Mouse (Mus musculus): Measurements from ENCODE around the gene Gp1ba. TPM values are rescaled to one million over a fixed set of nuclear protein-coding genes. Genes with fewer than 3 reads are reported as not detected.

Gp1ba gene
- polyA plus RNA-seq, 2 experiments from 2014 or later = 0.17 to 0.52 TPM

DNA sequence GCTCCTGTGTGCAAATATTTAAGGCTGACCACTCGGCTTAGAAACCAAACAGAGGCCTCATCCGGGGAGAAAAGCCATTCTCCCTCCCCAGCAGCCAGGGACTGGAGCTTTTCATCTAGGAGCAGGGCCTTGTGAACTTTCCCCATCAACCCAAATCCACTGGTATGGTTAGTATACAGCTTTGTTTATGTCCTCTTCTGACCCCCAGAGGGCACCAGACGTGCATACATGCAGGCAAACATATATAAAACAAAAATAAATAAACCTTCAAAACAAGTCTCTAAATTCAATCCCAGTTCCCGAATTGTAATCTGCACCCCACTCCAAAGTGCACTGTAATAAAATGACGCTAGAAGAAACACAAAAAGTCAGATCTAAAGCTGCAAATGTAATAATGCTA, 9.4 kb upstream of the Gp1ba start:
- ATAC-seq = no peak

DNA sequence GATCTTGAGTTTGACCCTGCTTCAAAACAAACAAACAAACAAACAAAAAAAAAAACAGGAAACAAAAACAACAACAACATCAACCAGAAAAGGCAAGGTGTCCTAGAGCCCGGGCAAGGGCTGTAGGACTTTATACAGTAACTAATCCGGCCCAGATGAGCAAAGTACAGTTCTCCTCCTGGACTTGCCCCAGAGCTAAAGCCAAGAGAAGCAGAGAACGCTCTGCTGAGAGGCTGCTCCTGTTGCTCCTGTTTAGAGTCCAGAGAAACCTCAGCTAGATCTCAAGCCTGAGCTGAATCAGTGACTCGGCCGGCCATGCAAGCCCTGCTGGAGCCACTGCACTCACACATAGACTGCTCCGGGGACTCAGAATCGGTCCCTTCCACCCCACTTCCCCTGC, 8.8 kb upstream of the Gp1ba start:
- no peak for ATAC-seq

DNA sequence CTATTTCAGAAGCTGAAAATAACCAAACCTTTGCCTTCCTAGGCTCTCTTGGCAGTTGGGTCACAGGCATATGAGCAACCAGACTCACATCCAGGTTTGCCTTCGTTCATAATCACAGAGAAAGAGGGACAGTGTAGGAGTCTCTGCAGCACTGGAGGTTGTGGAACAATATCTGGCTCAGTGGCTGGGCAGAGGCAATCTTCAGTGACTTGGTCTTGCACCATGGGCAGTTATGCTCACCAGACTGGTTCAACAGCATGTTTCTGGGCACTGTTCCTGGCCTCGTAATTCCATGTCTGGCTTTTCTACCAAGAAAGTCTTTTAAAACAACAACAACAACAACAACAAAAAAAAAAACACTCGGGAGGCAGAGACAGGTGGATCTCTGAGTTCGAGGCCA, 3.3 kb upstream of the Gp1ba start:
- no peak for ATAC-seq

DNA sequence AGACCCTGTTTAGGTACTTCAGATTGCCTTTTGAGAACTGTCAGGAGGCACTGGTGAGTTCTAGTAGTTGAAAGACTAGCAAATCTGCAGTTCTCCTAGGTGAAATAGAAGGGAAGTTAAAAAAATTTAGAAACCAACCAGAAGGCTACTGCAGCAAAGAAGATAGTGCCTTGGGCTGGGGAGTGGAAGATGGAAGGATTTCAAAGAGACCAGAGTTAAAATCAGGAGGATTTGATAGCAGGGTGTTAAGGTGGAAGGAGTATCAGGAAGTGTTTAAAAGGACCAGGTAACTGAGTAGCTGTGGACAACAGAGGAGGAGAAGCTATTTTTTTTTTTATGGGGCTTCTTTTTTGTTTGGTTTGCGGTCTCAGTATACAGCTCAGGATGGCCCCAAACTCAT, 1.2 kb upstream of the Gp1ba start:
- ATAC-seq = no peak

DNA sequence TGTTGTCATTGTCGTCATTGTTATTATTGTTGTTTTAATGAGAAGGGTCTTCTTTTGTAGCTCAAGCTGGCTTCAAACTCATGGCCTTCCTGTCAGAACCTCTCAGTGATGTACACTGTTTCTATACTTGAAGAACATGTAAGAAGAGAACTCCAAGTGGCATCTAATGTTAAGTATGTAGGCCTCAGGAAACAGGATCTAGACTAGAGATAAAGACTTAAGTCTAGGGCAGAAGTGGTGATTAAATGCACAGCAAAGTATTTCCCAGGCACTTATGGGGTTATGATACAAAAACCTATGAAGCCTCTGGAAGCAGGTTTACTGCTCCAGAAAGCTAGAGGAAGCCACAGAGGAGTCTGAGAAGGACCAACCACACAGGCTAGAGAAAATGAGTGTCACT, 629 bp upstream of the Gp1ba start:
- ATAC-seq = no peak

DNA sequence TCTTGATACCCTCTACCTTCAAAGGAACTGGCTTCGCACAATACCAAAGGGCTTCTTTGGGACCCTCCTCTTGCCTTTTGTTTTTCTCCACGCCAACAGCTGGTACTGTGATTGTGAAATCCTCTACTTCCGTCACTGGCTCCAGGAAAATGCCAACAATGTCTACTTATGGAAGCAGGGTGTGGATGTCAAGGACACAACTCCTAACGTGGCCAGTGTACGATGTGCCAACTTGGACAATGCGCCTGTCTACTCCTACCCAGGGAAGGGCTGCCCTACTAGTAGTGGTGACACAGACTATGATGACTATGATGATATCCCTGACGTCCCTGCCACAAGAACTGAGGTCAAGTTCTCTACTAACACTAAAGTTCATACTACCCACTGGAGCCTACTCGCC, 1.1 kb downstream of the Gp1ba start:
- no peak for ATAC-seq

DNA sequence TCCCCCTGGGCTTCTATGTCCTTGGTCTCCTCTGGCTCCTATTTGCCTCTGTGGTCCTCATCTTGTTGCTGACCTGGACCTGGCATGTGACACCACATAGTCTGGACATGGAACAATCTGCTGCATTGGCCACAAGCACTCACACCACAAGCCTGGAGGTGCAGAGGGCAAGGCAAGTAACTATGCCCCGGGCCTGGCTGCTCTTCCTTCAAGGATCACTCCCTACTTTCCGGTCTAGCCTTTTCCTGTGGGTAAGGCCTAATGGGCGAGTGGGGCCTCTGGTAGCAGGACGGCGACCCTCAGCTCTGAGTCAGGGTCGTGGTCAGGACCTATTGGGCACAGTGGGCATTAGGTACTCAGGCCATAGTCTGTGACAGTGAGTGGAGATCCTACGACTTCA, 2.3 kb downstream of the Gp1ba start:
- no peak for ATAC-seq

DNA sequence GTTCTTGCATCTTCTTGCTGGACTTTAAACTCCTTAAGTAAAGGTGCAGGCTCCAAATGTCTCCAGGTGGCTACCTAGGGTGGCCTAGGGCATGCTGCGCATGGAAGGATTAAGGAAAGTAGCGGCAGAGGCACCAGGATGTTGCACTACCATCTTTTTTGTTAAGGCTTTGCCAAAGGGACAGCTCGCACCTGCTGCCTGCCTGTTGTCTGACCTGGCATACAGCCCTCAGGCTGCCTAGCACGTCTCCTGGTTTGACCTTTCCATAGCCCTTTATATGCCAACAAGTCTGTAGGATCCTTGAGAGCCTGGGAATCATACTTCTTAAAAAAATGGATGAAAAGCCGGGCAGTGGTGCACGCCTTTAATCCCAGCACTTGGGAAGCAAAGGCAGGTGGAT, 4.1 kb downstream of the Gp1ba start:
- no peak for ATAC-seq

DNA sequence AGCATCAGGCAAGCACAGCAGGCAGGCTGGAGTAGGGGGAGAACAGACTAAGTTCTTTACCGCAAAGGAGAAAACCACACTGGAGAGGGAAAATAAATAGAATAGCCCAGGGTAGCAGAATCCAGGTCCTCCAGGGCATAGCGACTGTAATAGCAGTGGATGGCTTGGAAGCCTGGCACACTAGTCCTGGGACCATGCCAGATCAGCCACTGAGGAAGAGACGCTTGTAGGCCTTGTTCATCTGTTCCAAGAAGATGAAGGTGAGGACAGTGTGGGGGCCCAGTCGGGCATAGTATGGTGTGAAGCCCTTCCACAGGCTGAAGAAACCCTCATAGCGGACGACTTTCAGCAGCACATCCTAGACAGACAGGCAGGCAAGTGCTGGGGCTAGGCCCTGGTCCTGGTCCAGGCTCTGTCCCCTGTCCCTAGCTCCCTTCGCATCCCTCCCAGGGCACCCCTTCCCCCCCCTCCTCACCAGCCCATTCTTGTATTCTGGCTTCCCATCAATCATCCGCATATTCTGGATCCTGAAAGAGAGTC, 5.7 kb downstream of the Gp1ba start:
- no peak for ATAC-seq

DNA sequence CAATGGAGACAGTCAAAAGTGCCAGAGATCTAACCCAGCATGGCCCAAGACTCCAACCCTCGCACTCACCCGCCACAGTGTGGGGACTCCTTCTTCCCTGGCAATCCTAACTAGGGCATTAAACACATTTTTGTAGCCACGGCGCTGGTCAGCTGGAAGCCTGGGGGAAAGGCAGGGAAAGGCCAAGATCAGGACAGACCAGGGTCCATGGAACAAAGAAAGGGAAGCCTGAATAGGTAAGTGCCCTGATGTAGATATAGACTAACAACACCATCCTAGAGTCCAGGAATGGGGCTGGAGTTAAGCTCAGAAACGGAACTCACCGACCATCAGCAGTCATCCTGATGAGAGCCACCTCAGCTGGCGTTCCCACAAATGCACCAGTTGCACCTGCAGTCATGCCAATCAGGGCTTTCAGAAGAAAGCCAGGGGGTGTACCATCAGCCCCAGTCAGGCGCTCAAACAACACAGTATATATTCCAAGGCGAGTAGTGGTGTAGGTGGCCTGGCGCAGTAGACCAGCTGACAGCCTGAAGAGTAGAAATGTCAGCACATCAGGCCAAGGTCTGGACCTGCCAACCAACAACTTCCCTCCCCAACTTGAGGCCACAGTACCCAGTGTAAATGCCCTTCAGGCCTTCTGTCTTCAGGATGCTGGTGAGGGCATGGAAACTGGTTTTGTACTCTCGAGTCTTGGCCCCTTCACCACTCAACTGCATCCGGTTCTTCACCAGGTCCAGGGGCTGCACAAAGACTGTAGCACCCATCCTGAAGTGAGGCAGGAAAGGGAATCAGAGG, 6.7 kb downstream of the Gp1ba start:
- no peak for ATAC-seq

DNA sequence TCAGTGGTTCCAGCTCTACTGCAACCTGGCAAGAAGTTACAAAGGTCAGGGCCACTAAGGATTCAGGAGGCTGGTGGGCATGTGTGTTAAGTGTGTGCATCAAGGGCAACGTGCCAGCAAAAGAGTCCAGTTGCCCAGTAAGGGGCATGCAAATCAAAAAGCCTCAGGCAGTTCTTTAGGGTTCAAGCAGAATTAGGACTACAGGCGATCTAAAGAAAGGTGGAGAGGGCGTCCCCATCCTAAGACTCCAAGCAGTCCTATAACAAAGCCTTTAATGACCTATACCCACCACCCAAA, 7.3 kb downstream of the Gp1ba start:
- ATAC-seq = no peak

DNA sequence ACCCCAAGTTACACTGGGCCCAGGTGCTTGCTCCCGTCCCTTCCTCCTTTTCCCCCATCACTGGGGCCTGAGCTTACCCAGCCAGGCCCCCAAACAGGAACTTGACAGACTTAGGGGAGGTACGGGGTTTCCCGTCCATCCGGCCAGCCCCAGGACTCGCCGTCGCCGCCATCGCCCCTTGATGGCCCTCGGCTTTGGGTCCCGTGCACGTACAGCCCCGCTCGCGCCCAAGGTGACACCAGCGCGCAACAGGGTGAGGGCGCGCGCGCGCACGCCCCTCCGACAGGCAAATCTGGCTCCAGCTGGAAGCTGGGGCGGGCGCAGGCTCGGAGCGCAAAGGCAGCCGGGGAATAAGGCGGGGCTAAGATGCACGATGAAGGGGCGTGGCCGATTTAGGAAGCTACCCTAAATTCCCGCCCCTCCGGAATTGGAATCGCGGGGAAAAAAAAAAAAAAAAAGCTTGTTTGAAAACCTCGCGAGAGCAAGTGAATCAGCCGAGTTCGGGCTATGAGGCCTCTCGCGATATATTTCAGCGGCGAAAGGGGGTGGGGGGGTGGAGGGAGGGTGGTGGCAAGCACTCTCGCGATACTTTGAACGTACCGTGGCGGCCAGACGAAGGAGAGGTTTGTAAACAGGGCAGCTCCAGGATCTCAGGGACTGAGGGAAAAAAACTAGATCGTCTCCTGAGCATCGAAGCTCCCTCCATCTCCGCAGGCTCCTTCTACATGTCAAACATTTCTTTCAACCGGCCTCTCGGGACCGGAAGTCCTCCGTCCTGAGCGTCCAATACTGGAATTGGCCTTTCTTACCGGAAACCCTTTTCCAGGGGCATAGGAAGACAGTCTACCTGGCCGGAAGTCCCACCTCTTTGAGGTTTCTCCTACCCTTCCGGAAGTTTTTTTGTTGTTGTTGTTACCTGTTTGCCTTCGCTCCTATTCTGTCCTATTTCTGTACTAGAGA, 8.0 kb downstream of the Gp1ba start, which contains the start of the genes Rnf167 and Slc25a11:
Gene Rnf167 (plus strand): TSS at position 545 of the 960 bp plus-strand sequence.
Gene Slc25a11 (minus strand): TSS at position 789 of the 960 bp plus-strand sequence.
- ATAC-seq = peak; percentile 67

DNA sequence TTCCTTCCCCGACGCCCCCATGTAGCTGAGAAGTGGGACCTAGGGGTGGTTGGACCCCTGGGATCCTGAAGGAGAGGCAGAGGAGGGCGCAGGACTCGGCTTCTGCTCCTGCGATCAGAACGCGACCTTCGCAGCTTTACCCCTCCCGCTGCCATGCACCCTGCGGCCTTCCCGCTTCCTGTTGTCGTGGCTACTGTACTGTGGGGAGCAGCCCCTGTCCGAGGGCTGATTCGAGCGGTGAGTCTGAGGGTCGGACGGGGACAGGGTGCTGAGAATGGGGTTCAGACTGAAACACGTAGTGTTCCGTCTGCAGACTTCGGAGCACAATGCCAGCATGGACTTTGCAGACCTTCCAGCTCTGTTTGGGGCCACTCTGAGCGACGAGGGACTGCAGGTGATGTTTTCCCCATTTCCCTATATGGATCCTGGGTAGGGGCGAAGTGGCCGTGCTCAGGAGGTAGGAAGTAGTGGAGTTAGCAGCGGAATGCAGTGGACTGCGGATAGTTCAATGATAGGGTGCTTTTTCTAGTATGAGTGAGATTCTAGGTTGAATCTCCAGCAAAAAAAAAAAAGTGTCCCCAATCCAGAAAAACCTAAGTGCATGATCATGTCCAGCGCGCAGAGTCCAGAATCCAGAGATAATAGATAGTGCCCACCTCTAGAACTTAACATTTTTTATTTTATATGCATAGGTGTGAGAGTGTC, 8.9 kb downstream of the Gp1ba start:
- ATAC-seq = no peak

DNA sequence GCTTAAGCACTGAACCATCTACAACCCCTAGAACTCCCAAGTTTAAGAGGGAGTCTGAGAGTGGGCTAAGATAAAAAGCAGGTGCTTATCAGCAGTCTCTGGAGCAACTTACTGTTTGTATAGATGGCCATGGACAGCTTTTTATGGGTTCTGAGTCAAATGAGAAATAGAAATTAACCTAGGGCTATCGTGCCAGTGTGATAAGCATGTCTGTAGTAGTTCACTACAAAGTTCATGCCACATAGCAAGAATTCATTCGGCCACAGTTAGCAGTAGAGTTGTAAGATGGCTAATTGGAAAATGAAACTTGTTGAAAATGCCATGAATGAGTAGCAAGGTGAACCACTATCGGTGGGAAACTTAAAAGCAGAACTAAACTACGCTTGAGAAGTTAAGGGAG, 9.6 kb downstream of the Gp1ba start:
- no peak for ATAC-seq

DNA sequence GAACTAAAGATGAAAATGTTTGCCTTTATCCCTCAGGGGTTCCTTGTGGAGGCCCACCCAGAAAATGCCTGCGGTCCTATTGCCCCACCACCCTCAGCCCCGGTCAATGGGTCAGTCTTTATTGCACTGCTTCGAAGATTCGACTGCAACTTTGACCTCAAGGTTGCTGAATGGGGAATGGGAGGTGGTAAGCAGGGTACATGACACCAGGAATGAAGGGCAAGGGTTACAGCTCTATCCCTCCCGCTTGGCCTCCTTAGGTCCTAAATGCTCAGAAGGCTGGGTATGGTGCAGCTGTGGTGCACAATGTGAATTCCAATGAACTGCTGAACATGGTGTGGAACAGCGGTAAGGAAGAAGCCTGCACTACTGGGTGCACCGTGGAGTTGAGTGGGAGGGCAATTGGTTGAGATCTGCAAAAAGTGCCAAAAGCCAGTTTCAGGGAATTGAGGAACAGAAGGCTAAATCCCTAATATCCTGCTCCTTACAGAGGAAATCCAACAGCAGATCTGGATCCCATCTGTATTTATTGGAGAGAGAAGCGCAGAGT, 10.3 kb downstream of the Gp1ba start:
- no peak for ATAC-seq

DNA sequence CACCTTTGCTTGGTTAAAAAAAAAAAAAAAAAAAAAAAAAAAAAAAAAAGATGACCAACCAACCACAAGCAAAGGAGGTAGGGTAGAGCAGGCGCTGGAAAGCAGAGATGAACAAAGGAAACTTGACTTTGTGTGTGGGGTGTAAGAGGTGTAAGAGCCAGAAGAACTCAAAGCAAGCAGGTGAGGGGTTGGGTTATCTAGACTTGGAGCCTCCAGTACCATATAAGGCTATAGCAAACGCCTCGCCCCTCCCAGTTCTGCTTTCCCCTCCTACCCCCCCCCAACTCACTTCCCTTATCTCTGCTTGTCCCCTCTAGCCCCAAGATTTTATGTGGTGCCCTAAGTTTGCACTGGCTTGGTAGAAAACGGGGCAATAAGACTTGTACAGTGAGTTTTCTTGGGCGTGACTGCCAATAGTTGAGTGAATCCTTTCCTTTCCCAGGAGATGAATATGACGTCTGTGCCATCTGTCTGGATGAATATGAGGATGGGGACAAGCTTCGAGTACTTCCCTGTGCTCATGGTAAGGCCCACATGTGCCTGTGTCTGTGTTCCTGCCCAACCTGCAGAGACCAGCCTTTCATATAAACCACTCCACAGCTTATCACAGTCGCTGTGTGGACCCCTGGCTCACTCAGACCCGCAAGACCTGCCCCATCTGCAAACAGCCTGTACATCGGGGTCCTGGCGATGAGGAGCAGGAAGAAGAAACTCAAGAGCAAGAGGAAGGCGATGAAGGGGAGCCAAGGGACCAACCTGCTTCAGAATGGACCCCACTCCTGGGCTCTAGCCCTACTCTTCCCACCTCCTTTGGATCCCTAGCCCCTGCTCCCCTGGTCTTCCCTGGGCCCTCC, 11.6 kb downstream of the Gp1ba start:
- ATAC-seq = peak; percentile 41

DNA sequence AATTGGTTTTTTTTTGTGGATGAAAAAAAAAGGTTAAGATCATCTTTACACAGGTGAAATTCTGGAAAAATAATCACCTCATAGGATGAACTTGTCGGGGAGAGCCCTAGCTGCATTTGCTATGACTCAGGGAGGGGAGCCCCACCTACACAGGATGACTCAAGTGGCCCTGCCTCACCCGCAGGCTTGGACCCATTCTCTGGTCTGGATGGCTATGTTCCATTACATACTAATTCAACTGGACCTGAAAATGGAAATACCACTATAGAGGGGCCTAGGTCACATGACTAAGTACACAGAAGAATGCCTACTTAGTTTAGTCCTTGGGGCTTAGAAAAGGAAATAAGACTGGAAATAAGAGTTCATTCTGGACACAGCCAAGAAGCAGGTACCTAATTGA, 12.5 kb downstream of the Gp1ba start:
- ATAC-seq = no peak

DNA sequence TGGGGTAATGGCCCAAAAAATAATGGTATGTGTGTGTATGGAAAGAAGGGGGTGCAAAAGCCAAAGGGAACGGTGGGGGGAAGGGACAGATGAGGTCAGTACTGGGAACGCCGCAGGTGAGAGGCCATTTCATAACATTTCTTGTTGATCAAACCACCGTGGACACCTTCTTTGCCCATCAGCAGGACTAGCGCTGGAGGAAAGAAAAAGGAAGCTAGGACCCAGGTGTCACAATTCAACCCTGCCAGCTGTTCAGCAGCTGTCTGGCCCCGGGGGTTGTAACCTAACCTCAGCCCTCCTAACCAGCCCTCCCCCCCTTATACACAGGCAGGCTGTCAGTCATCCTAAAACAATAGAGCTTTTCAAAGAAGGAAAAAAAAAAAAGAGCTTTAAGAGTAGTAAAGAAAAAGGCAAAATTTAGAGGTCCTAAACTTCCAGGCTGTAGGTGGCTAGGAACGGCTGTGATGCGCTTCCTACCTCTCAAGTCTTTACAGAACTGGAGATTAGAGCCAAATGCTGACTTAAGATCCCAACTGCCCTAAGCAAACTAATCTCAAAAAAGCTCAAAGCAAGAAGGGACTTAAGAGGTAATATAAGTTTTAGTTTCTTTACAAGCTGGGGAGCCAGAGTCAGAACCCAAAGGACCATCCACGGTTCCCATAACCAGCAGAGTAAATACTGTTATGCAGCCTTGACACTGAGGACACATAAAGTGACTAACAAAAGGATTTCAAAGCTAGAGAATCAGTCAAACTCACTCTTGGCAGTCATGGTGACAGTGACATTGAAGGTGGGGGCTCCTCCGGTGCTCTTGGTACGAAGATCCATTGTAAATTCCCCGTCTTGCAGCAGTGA, 13.3 kb downstream of the Gp1ba start:
- no peak for ATAC-seq

DNA sequence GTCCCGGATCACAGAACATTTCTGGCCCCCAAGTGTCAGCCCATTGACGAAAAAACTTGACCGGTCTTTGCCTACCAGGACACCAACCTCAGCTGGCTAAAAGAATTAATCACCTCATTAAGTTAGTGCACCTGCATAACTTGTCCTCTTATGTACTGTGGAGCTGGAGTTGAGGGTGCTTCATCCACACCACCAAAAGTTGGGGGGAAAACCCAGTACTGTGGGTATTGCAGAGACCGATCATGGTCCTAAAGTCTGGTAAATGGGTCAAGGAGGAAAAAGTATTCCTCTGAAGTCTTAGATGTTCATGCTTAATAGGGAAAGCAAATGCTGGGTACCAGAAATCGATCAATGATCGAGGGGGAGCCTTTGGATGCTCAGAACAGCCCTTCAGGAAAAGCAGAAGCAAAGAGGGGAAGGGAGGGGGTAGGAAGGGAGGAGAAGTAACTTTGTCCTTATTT, 14.0 kb downstream of the Gp1ba start:
- no peak for ATAC-seq

Measured in activated CD4-positive, CD25-positive, alpha-beta regulatory T cell, adult 4 months (primary cell).